Mouse (Mus musculus): Measurements from ENCODE around the gene Apbb1.

Gene Apbb1

GRCm38 (mm10) chr7:105581094-105581703 is at the start of gene Apbb1:
Apbb1 (minus strand) TSS chr7:105581653.
- peak; percentile 72 for DNase-seq

GRCm38 (mm10) chr7:105628633-105629032 is 47.2 kb upstream of the Apbb1 start:
- peak; percentile 70 for DNase-seq

DNA sequence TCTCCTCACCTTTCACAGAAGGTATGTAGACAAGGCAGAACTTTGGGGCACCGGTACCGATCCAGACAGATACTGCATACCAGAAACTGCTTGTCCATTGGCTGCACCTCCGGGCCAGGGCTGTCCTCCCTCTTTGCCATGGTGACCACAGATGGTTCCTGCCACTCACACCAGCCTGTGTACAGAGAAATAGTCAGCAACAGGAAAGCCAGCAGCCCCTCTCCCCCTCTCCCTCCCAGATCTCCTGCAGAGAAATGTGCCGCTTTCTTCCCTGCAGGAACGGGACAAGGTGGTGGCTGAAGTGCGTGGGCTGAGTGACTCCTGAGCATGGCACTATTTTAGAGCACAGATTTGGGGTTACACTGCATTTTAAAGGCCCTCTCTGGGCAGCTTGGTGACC is 43.9 kb upstream of the Apbb1 start:
- peak; percentile 30 for DNase-seq

- no peak for DNase-seq
These were observed 40.3 kb upstream of the Apbb1 start for GRCm38 (mm10) chr7:105621646-105622292.

GRCm38 (mm10) chr7:105621053-105621452 is 39.6 kb upstream of the Apbb1 start:
- no peak for DNase-seq

GRCm38 (mm10) chr7:105619701-105620100 is 38.2 kb upstream of the Apbb1 start:
- no peak for DNase-seq

DNA sequence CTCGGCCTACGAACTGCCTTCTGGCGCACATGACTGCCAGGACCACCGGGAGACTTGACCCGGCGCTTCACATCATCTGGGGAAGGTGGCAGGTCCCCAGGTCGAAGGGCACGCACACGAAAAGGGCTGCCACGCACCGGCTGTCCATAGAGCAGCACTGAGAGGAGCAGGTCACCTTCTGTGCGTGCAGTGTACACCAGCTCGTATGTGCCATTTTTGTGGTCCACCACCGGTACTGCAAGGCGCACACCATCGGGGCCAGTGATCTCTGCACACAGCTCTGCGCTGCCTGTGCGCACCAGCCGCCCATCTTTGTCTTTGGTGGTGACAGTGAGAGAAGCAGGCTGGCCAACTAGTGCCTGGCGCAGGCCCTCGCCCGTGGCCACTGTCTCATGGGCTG is 36.4 kb upstream of the Apbb1 start:
- no peak for DNase-seq

DNA sequence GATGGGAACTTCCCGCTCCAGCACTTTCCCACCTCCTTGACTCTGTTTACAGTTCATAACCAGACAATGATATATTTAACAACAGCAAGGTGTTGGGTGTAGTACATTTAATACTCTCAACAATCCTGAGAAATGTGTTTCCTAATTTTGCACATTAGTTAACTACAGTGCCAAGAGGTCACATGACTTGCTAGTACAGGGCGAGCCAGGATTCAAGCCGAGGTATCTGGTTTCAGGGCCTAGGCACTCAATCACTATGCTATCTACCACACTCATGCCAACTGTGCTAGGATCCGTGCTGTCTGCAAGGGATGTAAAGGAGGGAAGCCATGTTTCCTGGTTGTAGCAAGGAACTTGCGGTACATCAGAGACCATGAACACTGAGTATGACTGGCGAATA is 35.1 kb upstream of the Apbb1 start:
- no peak for DNase-seq

DNA sequence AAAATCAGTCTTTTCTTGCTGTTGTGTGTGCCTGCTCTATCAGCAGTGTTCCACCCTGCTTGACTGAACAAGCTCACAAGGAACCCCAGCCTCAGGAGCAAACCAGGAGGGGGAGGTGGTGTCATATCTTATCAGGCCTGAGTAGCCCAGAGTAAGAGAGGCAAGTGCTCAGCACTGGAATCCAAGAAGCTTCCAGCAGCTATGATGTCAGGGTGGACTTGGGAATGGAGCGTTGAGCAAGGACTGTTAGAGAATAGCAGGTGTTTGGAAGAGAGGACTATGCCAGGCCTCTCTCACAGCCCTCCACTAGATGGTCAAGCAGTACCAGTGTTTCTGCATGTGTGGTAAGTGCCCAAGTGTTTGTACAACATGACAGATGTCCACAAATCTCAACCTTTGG is 34.3 kb upstream of the Apbb1 start:
- DNase-seq: no peak

- DNase-seq: peak; percentile 27
These were observed 32.9 kb upstream of the Apbb1 start for GRCm38 (mm10) chr7:105614400-105614799.

DNA sequence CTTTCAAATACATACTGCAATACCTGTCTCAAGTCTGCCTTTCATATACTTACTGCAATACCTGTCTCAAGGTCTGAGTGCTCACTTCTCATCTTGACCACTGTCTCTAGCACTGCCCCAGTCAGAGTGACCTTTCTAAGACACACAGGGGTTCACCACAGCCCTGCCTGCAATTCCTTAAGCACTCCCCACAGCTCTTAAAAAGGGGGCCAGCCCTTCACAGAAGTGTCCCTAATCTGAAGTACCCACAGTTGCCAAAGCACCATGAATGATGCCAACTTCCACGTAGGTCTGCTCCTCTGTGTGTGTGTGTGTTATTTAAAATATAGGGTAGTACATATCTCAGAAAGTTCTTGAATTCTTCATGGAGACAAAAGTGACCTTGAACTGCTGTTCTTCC is 30.3 kb upstream of the Apbb1 start:
- DNase-seq: no peak

DNA sequence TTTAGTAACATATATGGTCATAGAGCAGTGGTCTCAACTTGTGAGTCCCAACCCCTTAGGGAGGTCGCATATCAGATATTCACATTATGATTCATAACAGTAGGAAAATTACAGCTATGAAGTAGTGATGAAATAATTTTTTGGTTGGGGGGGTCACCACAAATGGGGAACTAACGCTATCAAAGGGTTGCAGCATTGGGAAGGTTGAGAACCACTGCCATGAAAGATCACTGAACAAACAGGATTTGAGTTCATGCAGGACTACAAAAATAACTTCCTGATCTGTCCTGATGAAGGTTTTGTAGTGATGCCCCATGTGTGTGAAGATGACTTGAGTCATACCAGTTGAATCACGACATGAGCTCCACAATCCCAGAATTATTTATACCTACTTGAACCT is 27.0 kb upstream of the Apbb1 start:
- DNase-seq: no peak

DNA sequence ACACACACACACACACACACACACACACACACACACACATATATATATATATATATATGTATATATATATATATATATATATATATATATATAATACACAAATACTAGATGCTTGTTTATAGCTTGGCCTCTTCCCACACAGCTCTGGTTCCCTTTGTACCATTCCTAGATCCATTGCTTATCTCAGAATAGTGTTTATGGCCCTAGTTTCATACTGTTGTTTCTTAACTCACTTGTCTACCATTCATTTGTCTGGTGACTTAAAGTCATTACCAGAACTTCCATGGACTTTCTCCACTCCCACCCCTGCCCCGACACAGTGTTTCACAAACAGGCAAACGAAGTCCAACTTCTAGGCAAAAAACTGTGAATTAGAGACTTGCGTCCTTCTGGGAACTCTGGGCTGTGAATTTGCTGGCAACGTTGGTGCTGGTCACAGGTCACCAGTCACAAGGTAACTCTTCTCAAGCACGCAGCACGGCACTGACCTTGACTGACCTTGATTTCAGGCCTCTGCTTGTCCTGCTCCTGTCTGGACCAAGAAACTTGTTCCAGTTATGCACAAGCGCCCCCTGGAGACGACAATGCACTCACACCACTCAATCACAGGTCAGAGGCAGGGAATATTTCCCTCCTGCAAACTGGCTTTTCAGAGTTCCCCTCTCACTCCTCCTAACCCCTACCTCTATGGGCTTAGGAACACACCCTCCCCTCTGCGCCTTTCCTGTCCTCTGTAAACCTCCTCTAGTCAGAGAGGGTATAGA is 21.6 kb upstream of the Apbb1 start:
- DNase-seq: peak; percentile 94

DNA sequence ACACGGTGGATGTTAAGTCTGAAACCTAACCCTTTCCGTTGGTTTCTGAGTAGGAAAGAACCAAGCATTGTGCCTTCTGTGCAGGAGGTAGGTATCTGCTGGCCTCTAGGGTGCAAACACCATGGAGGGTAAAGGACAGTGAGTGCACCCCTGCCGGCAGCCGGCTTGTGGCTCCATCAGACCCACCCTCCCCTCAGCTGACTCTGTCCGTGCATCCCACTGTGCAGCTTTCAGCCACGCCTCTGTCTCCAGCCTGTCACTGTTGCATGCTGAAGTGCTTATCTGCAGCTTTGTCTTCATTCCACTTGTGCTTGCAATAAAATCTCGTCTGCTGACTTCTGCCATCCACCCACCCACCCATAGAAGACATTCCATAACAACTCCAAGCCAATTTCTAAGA is 8.6 kb upstream of the Apbb1 start:
- no peak for DNase-seq

DNA sequence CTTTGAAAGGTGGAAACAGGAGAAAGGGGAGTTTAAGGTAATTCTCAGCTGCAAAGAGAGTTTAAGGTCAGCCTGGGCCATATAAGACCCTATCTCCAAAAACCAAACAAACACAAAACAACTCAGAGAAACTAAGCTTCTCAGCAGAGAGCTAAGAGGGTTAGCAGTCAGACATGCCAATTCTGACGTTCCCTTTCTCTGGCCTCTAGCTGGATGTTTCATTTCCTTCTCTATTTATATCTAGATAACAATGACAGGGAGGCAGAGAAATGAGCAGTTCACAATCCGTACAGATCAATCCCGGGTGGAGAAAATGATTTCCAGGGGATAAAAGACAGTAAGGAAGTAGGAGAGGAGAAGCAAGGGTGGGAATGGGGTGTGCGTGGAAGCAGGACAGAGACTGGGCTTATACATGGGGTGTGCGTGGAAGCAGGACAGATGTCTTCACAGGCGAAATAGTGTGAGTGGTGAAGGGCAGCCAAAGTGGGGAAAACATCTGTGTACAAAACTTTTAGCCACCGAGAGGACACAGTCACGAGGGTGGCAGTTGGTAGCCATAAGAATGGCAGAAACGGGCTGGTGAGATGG is 7.0 kb upstream of the Apbb1 start:
- no peak for DNase-seq

- no peak for DNase-seq
These were observed 506 bp upstream of the Apbb1 start for GRCm38 (mm10) chr7:105581959-105582358.

DNA sequence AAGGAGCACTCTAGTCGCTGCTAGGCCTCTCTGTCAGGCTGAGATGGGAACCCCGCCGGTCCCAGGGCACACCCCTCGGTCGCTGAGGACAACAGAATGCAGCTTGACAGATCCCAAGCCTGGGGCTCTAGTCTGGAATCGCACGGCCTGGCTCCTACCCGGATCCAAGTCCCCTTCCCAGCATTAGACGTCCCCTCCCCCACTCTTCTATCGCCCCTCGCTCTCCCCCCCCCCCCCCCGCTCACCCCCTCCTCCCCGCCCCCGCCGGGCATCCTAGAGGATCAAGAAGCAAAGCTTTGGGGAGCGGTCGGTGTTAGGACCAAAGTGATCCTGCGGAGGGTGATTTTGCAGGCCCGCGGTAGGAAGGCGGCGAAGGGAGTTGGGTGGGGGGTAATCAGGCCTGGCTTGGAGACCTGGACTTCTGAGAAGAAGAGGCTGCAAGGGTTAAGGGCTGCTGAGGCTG is 795 bp downstream of the Apbb1 start:
- DNase-seq: no peak

- no peak for DNase-seq
These were observed 3.0 kb downstream of the Apbb1 start for GRCm38 (mm10) chr7:105578481-105578880.

DNA sequence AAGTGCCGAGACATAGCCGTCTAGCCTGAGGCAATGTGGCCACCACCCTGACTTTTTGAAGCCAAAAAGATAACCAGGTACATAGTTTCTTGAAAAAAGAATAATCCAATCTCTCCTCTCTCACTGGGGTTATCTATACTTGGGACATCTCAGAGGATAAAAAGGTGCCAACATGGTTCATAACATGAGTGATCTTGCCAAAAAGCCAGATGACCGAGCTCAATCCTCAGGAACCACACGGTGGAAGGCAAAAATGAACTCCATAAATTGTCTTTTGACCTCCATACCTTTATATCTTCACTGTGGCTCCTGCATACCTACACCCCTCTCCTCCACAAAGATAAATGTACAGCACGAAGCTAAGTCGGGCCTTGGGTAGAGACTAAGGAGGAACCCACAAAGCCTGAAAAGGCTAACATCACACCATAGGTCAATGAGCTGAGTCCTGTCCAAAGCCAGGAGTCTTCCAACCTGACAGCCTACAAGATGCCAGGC is 4.0 kb downstream of the Apbb1 start:
- no peak for DNase-seq

- no peak for DNase-seq
These were observed 5.2 kb downstream of the Apbb1 start for GRCm38 (mm10) chr7:105576166-105576748.

- DNase-seq: no peak
These were observed 6.9 kb downstream of the Apbb1 start for GRCm38 (mm10) chr7:105574537-105574936.

- DNase-seq: no peak
These were observed 8.5 kb downstream of the Apbb1 start for GRCm38 (mm10) chr7:105572949-105573348.

- DNase-seq: no peak
These were observed 10.7 kb downstream of the Apbb1 start for GRCm38 (mm10) chr7:105570756-105571155.

Measured in kidney, adult 11 months (tissue).